ENCODE assay signal across 11 mouse cellular contexts in the genomic region with DNA sequence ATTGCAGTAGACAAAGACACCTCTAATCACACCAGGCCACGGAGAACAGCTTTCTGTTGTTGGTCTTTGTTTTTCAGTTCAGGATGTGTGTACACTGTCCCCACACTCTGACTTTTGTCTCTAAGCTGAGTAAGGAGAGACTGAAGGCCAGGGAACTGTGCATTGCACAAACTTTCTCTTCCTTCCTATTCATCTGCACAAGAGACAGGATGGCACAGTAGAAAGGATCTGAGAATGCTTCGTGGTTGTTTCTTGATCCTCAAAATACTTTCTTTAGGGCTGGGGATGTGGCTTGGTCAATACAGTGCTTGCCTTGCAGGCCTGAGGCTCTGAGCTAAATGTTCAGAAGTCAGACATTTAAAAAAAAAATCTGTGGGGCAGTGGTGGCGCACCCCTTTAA.
"Had no signal": no experiment of that assay in that cellular context is flagged by ENCODE, and none has a peak within 500 bp of the region (broad histone marks: within the 10 kb centered on the region; RNA-seq: fewer than 3 reads in every experiment).

No protein-coding gene starts in this region.

- H3K4me3 ChIP-seq: kidney, embryonic 15.5 days; left cerebral cortex, adult 2 months; limb, embryonic 10.5 days; liver, embryonic 12.5 days; lung, embryonic 15.5 days; midbrain, embryonic 15.5 days had no signal

- DNase-seq: kidney, adult 2 months; kidney, postnatal 25 days; lung, postnatal 14 days; right cerebral cortex, postnatal 25 days; thymus, postnatal 14 days had no signal

- H3K4me1 ChIP-seq: kidney, embryonic 15.5 days; limb, embryonic 10.5 days; liver, embryonic 12.5 days; lung, embryonic 15.5 days; midbrain, embryonic 15.5 days had no signal

- H3K27ac ChIP-seq: kidney, embryonic 15.5 days; left cerebral cortex, adult 2 months; limb, embryonic 10.5 days; liver, embryonic 12.5 days; lung, embryonic 15.5 days; midbrain, embryonic 15.5 days had no signal

- ATAC-seq: midbrain, embryonic 15.5 days had no signal
